Mouse (Mus musculus): Measurements from ENCODE around the gene Scnn1g. TPM values are rescaled to one million over a fixed set of nuclear protein-coding genes. Genes with fewer than 3 reads are reported as not detected.
A peak's percentile ranks its signal among the peaks of the same experiment; 100 is the strongest.

Gene Scnn1g
- polyA plus RNA-seq, 1 experiment from 2014 or later, result 0.47 TPM

GRCm38 (mm10) chr7:121707073-121707667, 27.1 kb upstream of the Scnn1g start, which contains the start of gene Usp31:
TSS of gene Usp31 (minus strand) at chr7:121707253.
- peak within 1 kb of the TSS; percentile 80 for H3K9ac ChIP-seq
- peak within 1 kb of the TSS; percentile 78 for H3K4me3 ChIP-seq
- H3K4me2 ChIP-seq (replicated peaks), result peak within 1 kb of the TSS; percentile 96
- no peaks in the 10 kb centered on the region; the same call in 1 of the 2 replicates for H3K36me3 ChIP-seq
- under 1% methylated on average over 66 of the region's 82 CpGs for WGBS
- peaks cover 20% of the 10 kb centered on the region for H3K4me1 ChIP-seq
- no peaks in the 10 kb centered on the region for H3K27me3 ChIP-seq
- no peaks in the 10 kb centered on the region for H3K9me3 ChIP-seq
- peak within 1 kb of the TSS; percentile 86 for H3K27ac ChIP-seq
- peak; percentile 99 for ATAC-seq (ENCODE audit: insufficient number of reproducible peaks, insufficient read depth, low FRiP score, low TSS enrichment)

GRCm38 (mm10) chr7:121711171-121711570, 23.1 kb upstream of the Scnn1g start:
- Histone ChIP-seq H3K4me2 (replicated peaks) (no peak overlapping the region), H3K4me1 (0 out of 2 replicates have a peak, but pooled peaks cover under 1% of the 10 kb centered on the region), H3K4me3 (no peak overlapping the region), H3K36me3 (no peaks in the 10 kb centered on the region), H3K27me3 (no peaks in the 10 kb centered on the region), H3K27ac (no peak overlapping the region), H3K9ac (no peak overlapping the region), H3K9me3 (no peaks in the 10 kb centered on the region)
- 44% methylated on average over 2 of the region's 2 CpGs for WGBS
- ATAC-seq (ENCODE audit: insufficient number of reproducible peaks, insufficient read depth, low FRiP score, low TSS enrichment), result no peak

GRCm38 (mm10) chr7:121717031-121717430, 17.2 kb upstream of the Scnn1g start:
- Histone ChIP-seq H3K4me3 (no peak overlapping the region), H3K36me3 (no peaks in the 10 kb centered on the region), H3K4me1 (no peaks in the 10 kb centered on the region), H3K27me3 (no peaks in the 10 kb centered on the region), H3K9ac (no peak overlapping the region), H3K27ac (no peak overlapping the region), H3K9me3 (no peaks in the 10 kb centered on the region), H3K4me2 (replicated peaks) (no peak overlapping the region)
- ATAC-seq (ENCODE audit: insufficient number of reproducible peaks, insufficient read depth, low FRiP score, low TSS enrichment), result no peak
- 74% methylated on average over 7 of the region's 7 CpGs for WGBS

- Histone ChIP-seq H3K4me1 (peaks cover 7% of the 10 kb centered on the region; the same call in 1 of the 2 replicates), H3K9ac (no peak overlapping the region), H3K27ac (no peak overlapping the region), H3K9me3 (no peaks in the 10 kb centered on the region), H3K36me3 (no peaks in the 10 kb centered on the region), H3K27me3 (peaks cover 19% of the 10 kb centered on the region), H3K4me2 (replicated peaks) (no peak overlapping the region), H3K4me3 (no peak overlapping the region)
- 17% methylated on average over 5 of the region's 5 CpGs for WGBS
- ATAC-seq (ENCODE audit: insufficient number of reproducible peaks, insufficient read depth, low FRiP score, low TSS enrichment), result no peak
These were observed 4.1 kb upstream of the Scnn1g start for GRCm38 (mm10) chr7:121730225-121730624.

- no peak overlapping the region for H3K4me2 ChIP-seq (replicated peaks)
- peaks cover 7% of the 10 kb centered on the region; the same call in 1 of the 2 replicates for H3K4me1 ChIP-seq
- ATAC-seq (ENCODE audit: insufficient number of reproducible peaks, insufficient read depth, low FRiP score, low TSS enrichment), result no peak
- H3K9ac ChIP-seq, result no peak overlapping the region
- no peaks in the 10 kb centered on the region for H3K36me3 ChIP-seq
- no peaks in the 10 kb centered on the region for H3K9me3 ChIP-seq
- WGBS, result 70% methylated on average over 29 of the region's 29 CpGs
- H3K4me3 ChIP-seq, result no peak overlapping the region
- H3K27me3 ChIP-seq, result peaks cover 30% of the 10 kb centered on the region
- no peak overlapping the region for H3K27ac ChIP-seq
These were observed 3.5 kb downstream of the Scnn1g start for GRCm38 (mm10) chr7:121737511-121738415.

GRCm38 (mm10) chr7:121750244-121750643, 16.0 kb downstream of the Scnn1g start:
- Histone ChIP-seq H3K9ac (no peak overlapping the region), H3K36me3 (no peaks in the 10 kb centered on the region), H3K9me3 (no peaks in the 10 kb centered on the region), H3K27ac (no peak overlapping the region), H3K27me3 (no peaks in the 10 kb centered on the region), H3K4me3 (no peak overlapping the region), H3K4me1 (no peaks in the 10 kb centered on the region), H3K4me2 (replicated peaks) (no peak overlapping the region)
- no peak for ATAC-seq (ENCODE audit: insufficient number of reproducible peaks, insufficient read depth, low FRiP score, low TSS enrichment)
- WGBS, result 78% methylated on average over 5 of the region's 5 CpGs

GRCm38 (mm10) chr7:121754748-121755147, 20.5 kb downstream of the Scnn1g start:
- no peak overlapping the region for H3K4me2 ChIP-seq (replicated peaks)
- H3K4me3 ChIP-seq, result no peak overlapping the region
- H3K27me3 ChIP-seq, result no peaks in the 10 kb centered on the region
- no peaks in the 10 kb centered on the region for H3K9me3 ChIP-seq
- no peak overlapping the region for H3K9ac ChIP-seq
- H3K36me3 ChIP-seq, result no peaks in the 10 kb centered on the region
- no peaks in the 10 kb centered on the region for H3K4me1 ChIP-seq
- WGBS, result 70% methylated on average over 8 of the region's 8 CpGs
- no peak for ATAC-seq (ENCODE audit: insufficient number of reproducible peaks, insufficient read depth, low FRiP score, low TSS enrichment)
- no peak overlapping the region for H3K27ac ChIP-seq

GRCm38 (mm10) chr7:121763328-121763727, 29.0 kb downstream of the Scnn1g start:
- Histone ChIP-seq H3K9ac (no peak overlapping the region), H3K4me3 (no peak overlapping the region), H3K27me3 (no peaks in the 10 kb centered on the region), H3K4me2 (replicated peaks) (no peak overlapping the region), H3K27ac (no peak overlapping the region), H3K4me1 (no peaks in the 10 kb centered on the region), H3K36me3 (no peaks in the 10 kb centered on the region), H3K9me3 (no peaks in the 10 kb centered on the region)
- 90% methylated on average over 4 of the region's 4 CpGs for WGBS
- no peak for ATAC-seq (ENCODE audit: insufficient number of reproducible peaks, insufficient read depth, low FRiP score, low TSS enrichment)

GRCm38 (mm10) chr7:121767900-121768299, 33.6 kb downstream of the Scnn1g start:
- H3K27ac ChIP-seq, result no peak overlapping the region
- H3K4me1 ChIP-seq, result no peaks in the 10 kb centered on the region
- no peaks in the 10 kb centered on the region for H3K9me3 ChIP-seq
- H3K36me3 ChIP-seq, result no peaks in the 10 kb centered on the region
- H3K9ac ChIP-seq, result no peak overlapping the region
- H3K4me3 ChIP-seq, result no peak overlapping the region
- no peak overlapping the region for H3K4me2 ChIP-seq (replicated peaks)
- H3K27me3 ChIP-seq, result no peaks in the 10 kb centered on the region
- WGBS, result 74% methylated on average over 3 of the region's 3 CpGs
- no peak for ATAC-seq (ENCODE audit: insufficient number of reproducible peaks, insufficient read depth, low FRiP score, low TSS enrichment)

- no peaks in the 10 kb centered on the region for H3K36me3 ChIP-seq
- WGBS, result 86% methylated on average over 9 of the region's 9 CpGs
- no peak overlapping the region for H3K27ac ChIP-seq
- H3K9me3 ChIP-seq, result no peaks in the 10 kb centered on the region
- H3K4me2 ChIP-seq (replicated peaks), result no peak overlapping the region
- no peak overlapping the region for H3K4me3 ChIP-seq
- no peak for ATAC-seq (ENCODE audit: insufficient number of reproducible peaks, insufficient read depth, low FRiP score, low TSS enrichment)
- no peaks in the 10 kb centered on the region for H3K27me3 ChIP-seq
- H3K9ac ChIP-seq, result no peak overlapping the region
- no peaks in the 10 kb centered on the region for H3K4me1 ChIP-seq
These were observed 34.7 kb downstream of the Scnn1g start for GRCm38 (mm10) chr7:121768983-121769382.

- ATAC-seq (ENCODE audit: insufficient number of reproducible peaks, insufficient read depth, low FRiP score, low TSS enrichment), result no peak
- Histone ChIP-seq H3K36me3 (no peaks in the 10 kb centered on the region), H3K27me3 (no peaks in the 10 kb centered on the region), H3K27ac (no peak overlapping the region), H3K4me3 (no peak overlapping the region), H3K9ac (no peak overlapping the region), H3K9me3 (no peaks in the 10 kb centered on the region), H3K4me1 (peaks cover 4% of the 10 kb centered on the region; the same call in 1 of the 2 replicates), H3K4me2 (replicated peaks) (no peak overlapping the region)
- 50% methylated on average over 1 of the region's 1 CpGs for WGBS
These were observed 44.3 kb downstream of the Scnn1g start for GRCm38 (mm10) chr7:121778553-121778952.

- WGBS, result 79% methylated on average over 3 of the region's 3 CpGs
- no peak for ATAC-seq (ENCODE audit: insufficient number of reproducible peaks, insufficient read depth, low FRiP score, low TSS enrichment)
- no peaks in the 10 kb centered on the region for H3K27me3 ChIP-seq
- no peak overlapping the region for H3K9ac ChIP-seq
- no peaks in the 10 kb centered on the region for H3K9me3 ChIP-seq
- no peak overlapping the region for H3K4me2 ChIP-seq (replicated peaks)
- H3K36me3 ChIP-seq, result no peaks in the 10 kb centered on the region
- H3K4me1 ChIP-seq, result peaks cover 4% of the 10 kb centered on the region; the same call in 1 of the 2 replicates
- no peak overlapping the region for H3K27ac ChIP-seq
- no peak overlapping the region for H3K4me3 ChIP-seq
These were observed 44.7 kb downstream of the Scnn1g start for GRCm38 (mm10) chr7:121778980-121779379.

Data from embryonic facial prominence, embryonic 12.5 days (tissue).